Comparison of ENCODE assay signal across 8 mouse cellular contexts in genomic region chr2:131847501-131848359, GRCm38 (mm10). TPM values are rescaled to one million over a fixed set of nuclear protein-coding genes. Genes with fewer than 3 reads are reported as not detected.
DNase-seq lines count a peak whose midpoint lies in the region; ATAC-seq and TF ChIP-seq lines count a peak whose summit lies in the region.

No protein-coding gene starts in this region.

- H3K4me1 ChIP-seq in megakaryocyte, embryonic 14.5 days: peaks cover 31% of the 10 kb centered on the region
- peaks cover 26% of the 10 kb centered on the region for H3K4me1 ChIP-seq in forebrain, embryonic 16.5 days (replicated peaks; ENCODE audit: control insufficient read depth, insufficient read depth, low read length)
- H3K4me1 ChIP-seq in stomach, embryonic 14.5 days (ENCODE audit: control insufficient read depth, insufficient read depth, low read length): peaks cover 16% of the 10 kb centered on the region; the same call in 1 of the 2 replicates
- no peaks in the 10 kb centered on the region; the same call in 1 of the 2 replicates for H3K4me1 ChIP-seq in cerebellum, adult 2 months (ENCODE audit: control insufficient read depth, insufficient read depth, low read length)

- 0 out of 2 replicates have a peak overlapping the region, but pooled peaks have one; percentile 13 for H3K9ac ChIP-seq in forebrain, embryonic 16.5 days (replicated peaks; ENCODE audit: low read depth, low read length)
- H3K9ac ChIP-seq in stomach, embryonic 14.5 days (replicated peaks; ENCODE audit: low read depth, low read length): no peak overlapping the region

- DNase-seq in layer of hippocampus, postnatal 10 days (ENCODE audit: low spot score in 2 of 2): peak; percentile 66 to 73
- DNase-seq in ovary, adult 18-20 months (ENCODE audit: low spot score): no peak
- DNase-seq in cerebellum, adult 2 months: no peak

- WGBS in forebrain, embryonic 16.5 days: 2% methylated on average over 10 of the region's 10 CpGs
- 11% methylated on average over 10 of the region's 10 CpGs for WGBS in stomach, embryonic 14.5 days
- WGBS in cerebellum, adult 2 months: 11% methylated on average over 10 of the region's 10 CpGs

- no peak for ATAC-seq in megakaryocyte, adult 5-6 weeks (ENCODE audit: poor library complexity, severe bottlenecking)
- ATAC-seq in forebrain, embryonic 16.5 days: peak; percentile 98
- ATAC-seq in megakaryocyte progenitor cell, adult 5-6 weeks (replicated peaks; ENCODE audit: poor library complexity): peak; percentile 66
- peak; percentile 82; the same call in 1 of the 2 replicates for ATAC-seq in stomach, embryonic 14.5 days (ENCODE audit: insufficient number of reproducible peaks, insufficient read depth, low FRiP score, low read depth)

- no peaks in the 10 kb centered on the region for H3K9me3 ChIP-seq in megakaryocyte, embryonic 14.5 days
- H3K9me3 ChIP-seq in forebrain, embryonic 16.5 days (ENCODE audit: control insufficient read depth, low read length): no peaks in the 10 kb centered on the region
- no peaks in the 10 kb centered on the region for H3K9me3 ChIP-seq in stomach, embryonic 14.5 days (ENCODE audit: control insufficient read depth, low read depth, low read length)

- peaks cover 13% of the 10 kb centered on the region for H3K27me3 ChIP-seq in megakaryocyte, embryonic 14.5 days (replicated peaks)
- no peaks in the 10 kb centered on the region for H3K27me3 ChIP-seq in forebrain, embryonic 16.5 days (replicated peaks; ENCODE audit: control insufficient read depth, insufficient read depth, low read length)
- H3K27me3 ChIP-seq in stomach, embryonic 14.5 days (ENCODE audit: control insufficient read depth, insufficient read depth, low read length): no peaks in the 10 kb centered on the region
- H3K27me3 ChIP-seq in cerebellum, adult 2 months (ENCODE audit: control insufficient read depth, insufficient read depth, low read length): no peaks in the 10 kb centered on the region; the same call in 1 of the 2 replicates

- H3K27ac ChIP-seq in forebrain, embryonic 16.5 days (ENCODE audit: low read length): peak overlapping the region; percentile 90
- no peak overlapping the region; the same call in 1 of the 2 replicates for H3K27ac ChIP-seq in stomach, embryonic 14.5 days (ENCODE audit: low read length)
- H3K27ac ChIP-seq in cerebellum, adult 2 months (ENCODE audit: insufficient read depth, low read length): no peak overlapping the region

- no peak for TF ChIP-seq CTCF in cerebellum, adult 2 months (IDR thresholded peaks at IDR 0.05; ENCODE audit: borderline replicate concordance, insufficient read depth, low read depth, low read length)

- H3K36me3 ChIP-seq in megakaryocyte, embryonic 14.5 days (replicated peaks; ENCODE audit: low read length): no peaks in the 10 kb centered on the region
- no peaks in the 10 kb centered on the region for H3K36me3 ChIP-seq in forebrain, embryonic 16.5 days (ENCODE audit: control insufficient read depth, insufficient read depth)
- H3K36me3 ChIP-seq in stomach, embryonic 14.5 days (ENCODE audit: control insufficient read depth, insufficient read depth, low read length): no peaks in the 10 kb centered on the region

- peak overlapping the region; percentile 39 for H3K4me2 ChIP-seq in forebrain, embryonic 16.5 days (ENCODE audit: low read length)
- H3K4me2 ChIP-seq in stomach, embryonic 14.5 days (replicated peaks; ENCODE audit: low read depth, low read length): no peak overlapping the region

- peak overlapping the region; percentile 73 for H3K4me3 ChIP-seq in megakaryocyte, embryonic 14.5 days (replicated peaks)
- H3K4me3 ChIP-seq in forebrain, embryonic 16.5 days (replicated peaks; ENCODE audit: low read length): no peak overlapping the region
- no peak overlapping the region for H3K4me3 ChIP-seq in stomach, embryonic 14.5 days (ENCODE audit: low read depth, low read length)
- no peak overlapping the region for H3K4me3 ChIP-seq in cerebellum, adult 2 months (replicated peaks; ENCODE audit: insufficient read depth, low read depth, low read length)

- no peak for TF ChIP-seq POLR2A in cerebellum, adult 2 months (IDR thresholded peaks at IDR 0.05; ENCODE audit: borderline replicate concordance, insufficient read depth, low read length)

RNA-seq across cellular contexts. Expression of gene Erv3, which starts 11.8 kb away (rescaled TPM):
- polyA plus RNA-seq in megakaryocyte, embryonic 14.5 days (2012; ENCODE audit: insufficient read depth, low replicate concordance): not detected in 2 replicates
- total RNA-seq in megakaryocyte, adult 5-6 weeks (2015): not detected in 2 replicates
- not detected in 2 replicates for total RNA-seq in megakaryocyte, adult 5-6 weeks (2017)
- not detected in 2 replicates for polyA plus RNA-seq in forebrain, embryonic 16.5 days (2015; fragmentation: Nextera tagmentation; extraction: Ambion mirVana)
- under 1 TPM; 0.09 to 0.14 TPM for total RNA-seq in layer of hippocampus, postnatal 10 days (2021)
- not detected in 2 replicates for total RNA-seq in megakaryocyte progenitor cell, adult 5-6 weeks (2015)
- not detected in 2 replicates for total RNA-seq in megakaryocyte progenitor cell, adult 5-6 weeks (2017)
- polyA plus RNA-seq in stomach, embryonic 14.5 days (2014; fragmentation: Nextera tagmentation; extraction: Ambion mirVana): not detected in 2 replicates
- 0.33 and 0.54 TPM in 2 replicates for polyA plus RNA-seq in cerebellum, adult 2 months (2012; rRNA removed)

Comparison
In these comparisons a context has a peak if more than half of its experiments do, and no peak if none do; other contexts are left out.
1. DNase-seq: peak in layer of hippocampus, postnatal 10 days (2 of 2); none in ovary, adult 18-20 months (single experiment) and cerebellum, adult 2 months (0 of 2).